Mouse (Mus musculus) inflammation-experienced regulatory T-cells, adult 16 weeks (primary cell): ENCODE measurements around the gene 6430548M08Rik. TPM values are rescaled to one million over a fixed set of nuclear protein-coding genes. Genes with fewer than 3 reads are reported as not detected.

Experiments used
- polyA plus RNA-seq: library from polyadenylated mRNA; unstranded; fragments of 100-300 nt; shearing (Covaris generic); gene quantifications from one replicate; pipeline ENCODE4 v1.2.1, GENCODE M21; 2017

Gene 6430548M08Rik
- not detected for polyA plus RNA-seq

GRCm38 (mm10) chr8:120113758-120114255 lies at the start of gene 6430548M08Rik:
Gene 6430548M08Rik (plus strand): TSS chr8:120114152.

DNA sequence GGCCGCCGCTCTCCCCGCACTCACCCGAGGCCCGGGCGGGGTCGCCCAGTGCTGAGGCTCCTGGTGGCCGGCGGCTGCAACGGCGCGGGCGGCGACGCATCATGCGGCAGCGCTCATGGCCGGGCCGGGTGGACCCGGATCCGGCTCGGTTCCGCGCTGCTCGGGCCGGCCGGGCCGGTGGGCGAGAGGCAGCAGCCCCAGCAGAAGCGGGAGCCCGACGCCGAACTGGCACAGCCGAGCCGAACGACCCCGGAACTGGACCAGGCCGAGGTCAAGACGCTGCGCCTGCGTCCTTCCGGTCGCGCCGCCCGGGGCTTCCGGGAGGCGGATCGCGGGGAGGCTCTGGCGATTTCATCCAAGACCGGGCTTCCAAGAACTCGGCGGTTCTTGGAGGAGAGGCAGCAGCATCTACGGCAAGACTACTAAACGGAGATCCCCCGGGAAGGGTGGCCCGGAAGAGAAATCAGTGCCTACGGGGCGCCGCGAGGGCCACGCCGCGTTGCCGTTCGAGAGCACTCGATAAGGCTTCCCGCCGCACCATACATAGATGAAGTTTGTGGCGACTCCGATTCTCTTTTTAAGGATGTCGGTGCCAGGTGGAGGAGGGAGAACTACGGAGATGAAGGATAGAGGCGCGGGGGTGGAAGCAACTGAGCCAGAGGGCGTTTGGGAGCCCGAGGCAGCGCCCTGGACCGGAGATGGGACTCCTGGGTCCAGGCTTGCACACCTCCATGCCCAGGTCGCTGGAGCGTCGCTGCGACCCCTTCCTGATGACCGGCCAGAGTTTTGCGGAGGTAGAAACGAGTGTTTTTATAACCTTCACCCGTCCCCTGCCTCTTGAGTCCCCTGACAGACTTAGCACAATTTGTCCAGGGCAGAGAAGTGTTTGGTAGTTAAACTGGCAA lies 12.6 kb upstream of the 6430548M08Rik start, which contains the start of gene Zdhhc7:
Gene Zdhhc7 (minus strand): TSS at position 415 of the 905 bp plus-strand sequence.

GRCm38 (mm10) chr8:120177318-120178123 lies 63.6 kb downstream of the 6430548M08Rik start, which contains the start of gene Fam92b:
Gene Fam92b (minus strand): TSS chr8:120177466.

Other genes starting within 250 kb of the 6430548M08Rik start
- gene Usp10, start 203.8 kb upstream of the 6430548M08Rik start, polyA plus RNA-seq: 100 TPM
- gene Gm20388, start 203.3 kb upstream of the 6430548M08Rik start, polyA plus RNA-seq: 7.1 TPM
- gene Crispld2, start 121.7 kb upstream of the 6430548M08Rik start, polyA plus RNA-seq: 0.10 TPM
- gene Zdhhc7, start 12.7 kb upstream of the 6430548M08Rik start, polyA plus RNA-seq: 6.4 TPM
- gene Fam92b, start 63.3 kb downstream of the 6430548M08Rik start, polyA plus RNA-seq: not detected
- gene Gse1, start 114.3 kb downstream of the 6430548M08Rik start, polyA plus RNA-seq: 15.4 TPM